Mouse (Mus musculus): ENCODE data around the gene Kcnk2.

DNA sequence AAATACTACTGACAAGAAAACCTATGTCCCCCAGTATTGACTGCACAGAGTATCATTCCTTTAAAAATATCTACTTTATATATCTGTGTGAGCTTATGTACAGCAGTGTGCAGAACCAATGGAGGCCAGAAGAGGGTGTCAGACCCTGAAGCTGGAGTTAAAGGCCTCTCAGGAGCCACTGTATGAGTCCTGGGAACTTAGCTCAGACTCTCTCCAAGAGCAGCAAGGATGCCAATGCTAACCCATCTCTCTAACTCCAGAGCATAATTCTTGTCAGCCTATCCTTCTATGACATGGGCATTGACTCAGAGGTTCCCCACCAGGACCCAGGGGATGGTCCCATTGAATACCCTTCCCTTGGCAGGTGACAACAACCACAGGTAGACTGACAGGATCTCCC lies 148.4 kb downstream of the Kcnk2 start:
- no peak for TF ChIP-seq CTCF (IDR thresholded peaks at IDR 0.05; ENCODE audit: low read depth)
- TF ChIP-seq EP300 (IDR thresholded peaks at IDR 0.05; ENCODE audit: low read depth) = no peak

All from liver, postnatal 0 days (tissue).